ENCODE assay signal across 30 mouse cellular contexts in genomic region chr1:190152603-190153002, GRCm38 (mm10). TPM values are rescaled to one million over a fixed set of nuclear protein-coding genes. Genes with fewer than 3 reads are reported as not detected.
"Had no signal": no experiment of that assay in that cellular context is flagged by ENCODE, and none has a peak within 500 bp of the region (broad histone marks: within the 10 kb centered on the region; RNA-seq: fewer than 3 reads in every experiment).

No protein-coding gene starts in this region.

- H3K27me3 ChIP-seq: heart, embryonic 13.5 days; heart, embryonic 15.5 days; hindbrain, embryonic 12.5 days; intestine, embryonic 15.5 days; liver, embryonic 13.5 days; liver, embryonic 15.5 days had no signal

- H3K4me1 ChIP-seq: liver, embryonic 13.5 days; liver, embryonic 15.5 days had no signal

- DNase-seq: gastrocnemius, adult 2 months; gastrocnemius, postnatal 10 days; gastrocnemius, postnatal 25 days; heart, adult 2 months; heart, postnatal 14 days; heart, postnatal 4 days; kidney, adult 18-20 months; kidney, adult 9 months; kidney, postnatal 14 days; kidney, postnatal 36 days; layer of hippocampus, postnatal 36 days; liver; liver, embryonic 13.5 days had no signal

- H3K4me3 ChIP-seq: gastrocnemius, adult 2 months; heart, adult 2 months; heart, embryonic 13.5 days; heart, embryonic 15.5 days; hindbrain, embryonic 10.5 days; hindbrain, embryonic 12.5 days; intestine, embryonic 15.5 days; kidney, embryonic 15.5 days; limb, embryonic 10.5 days; limb, embryonic 12.5 days; liver, embryonic 13.5 days; liver, embryonic 15.5 days had no signal

- ATAC-seq: hindbrain, embryonic 16.5 days; inflammation-experienced regulatory T-cells, adult 6 months; intestine, embryonic 15.5 days; intestine, postnatal 0 days had no signal

- H3K36me3 ChIP-seq: hindbrain, embryonic 12.5 days; intestine, embryonic 15.5 days; kidney, embryonic 15.5 days; limb, embryonic 10.5 days; limb, embryonic 12.5 days; liver, embryonic 13.5 days had no signal

- H3K4me2 ChIP-seq: heart, embryonic 11.5 days; heart, embryonic 13.5 days; heart, embryonic 15.5 days; hindbrain, embryonic 12.5 days; hindbrain, embryonic 14.5 days; intestine, embryonic 15.5 days; kidney, embryonic 15.5 days; limb, embryonic 12.5 days; liver, embryonic 11.5 days; liver, embryonic 13.5 days; liver, embryonic 15.5 days had no signal

- H3K9ac ChIP-seq: heart, embryonic 15.5 days; hindbrain, embryonic 12.5 days; hindbrain, embryonic 14.5 days; intestine, embryonic 15.5 days; kidney, embryonic 15.5 days; limb, embryonic 12.5 days; liver, embryonic 13.5 days; liver, embryonic 15.5 days had no signal

- H3K9me3 ChIP-seq: heart, embryonic 13.5 days; heart, embryonic 15.5 days; hindbrain, embryonic 10.5 days; hindbrain, embryonic 12.5 days; intestine, embryonic 15.5 days; kidney, embryonic 15.5 days; limb, embryonic 10.5 days; limb, embryonic 12.5 days; liver, embryonic 13.5 days; liver, embryonic 15.5 days had no signal

- H3K27ac ChIP-seq: gastrocnemius, adult 2 months; heart, adult 2 months; heart, embryonic 13.5 days; heart, embryonic 15.5 days; hindbrain, embryonic 10.5 days; hindbrain, embryonic 12.5 days; hindbrain, embryonic 14.5 days; intestine, embryonic 15.5 days; kidney, embryonic 15.5 days; kidney, postnatal 0 days; limb, embryonic 10.5 days; limb, embryonic 12.5 days; liver, embryonic 13.5 days; liver, embryonic 15.5 days had no signal

RNA-seq across cellular contexts. Expression of gene Prox1, which starts 17.9 kb away (rescaled TPM):
- total RNA-seq: granulocyte monocyte progenitor cell, adult 5-6 weeks had no signal
